Mouse (Mus musculus) small intestine, adult 2 months (tissue): Measurements from ENCODE around the gene Tnnt1.

Experiments used
- CTCF ChIP-seq: fragments of 200-500 bp; IDR thresholded peaks from 2 replicates; pipeline ENCODE4 v1.5.1; 2012; ENCODE audit warnings: low read depth, mild to moderate bottlenecking, control low read depth, inconsistent platforms, low read length, moderate library complexity, mixed read lengths; ENCODE audit not compliant: insufficient replicate concordance, insufficient read length; ENCODE audit errors: extremely low read depth
- POLR2A ChIP-seq: fragments of 200-500 bp; IDR thresholded peaks from 2 replicates; pipeline ENCODE4 v1.6.1; 2012; ENCODE audit warnings: low read depth, mild to moderate bottlenecking, control low read depth, inconsistent platforms, low read length, moderate library complexity

DNA sequence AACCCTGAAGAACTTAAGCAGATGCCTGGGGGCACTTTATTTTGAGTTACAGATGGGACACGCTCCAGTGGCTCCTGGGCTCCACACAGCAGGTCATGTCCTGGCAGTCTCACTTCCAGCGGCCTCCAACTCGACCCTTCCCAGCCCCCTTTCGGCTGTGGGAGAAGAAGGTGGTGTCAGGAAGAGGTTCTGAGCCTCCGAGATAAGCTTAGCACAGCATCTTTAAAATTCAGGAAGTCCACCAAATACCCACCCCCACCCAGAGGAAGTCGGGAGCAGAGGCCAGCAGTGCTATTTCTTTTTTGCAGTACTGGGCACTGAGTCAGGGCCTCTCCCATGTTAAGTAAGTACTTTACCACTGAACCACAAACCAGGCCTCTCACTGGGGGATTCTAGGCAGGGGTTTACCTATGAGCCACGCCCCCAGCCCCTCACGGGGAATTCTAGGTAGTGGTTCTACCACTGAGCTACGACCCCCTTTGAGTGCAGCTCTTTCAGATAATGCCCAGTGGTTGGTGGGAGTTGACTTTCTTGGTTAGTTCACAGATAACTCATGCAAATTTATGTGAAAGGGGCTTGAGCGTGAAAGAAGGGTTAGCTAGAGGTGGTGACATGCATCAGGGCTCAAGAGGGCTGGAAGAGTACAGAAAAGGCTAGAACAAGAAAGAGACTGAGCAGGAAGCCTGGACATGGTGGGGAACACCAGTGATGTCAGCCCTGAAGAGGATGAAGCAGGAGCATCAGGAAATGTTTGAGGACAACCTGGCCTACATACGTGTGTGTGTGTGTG lies 11.3 kb downstream of the Tnnt1 start:
- no peak for TF ChIP-seq CTCF
- TF ChIP-seq POLR2A = no peak
